Mouse (Mus musculus) kidney, adult 2 months (tissue): ENCODE measurements around the gene Pak7.

ENCODE experiments used
- CTCF ChIP-seq: fragments of 200-500 bp; conservative IDR thresholded peaks from 2 replicates; pipeline ENCODE4 v1.5.1; 2011; ENCODE audit warnings: low read depth, mild to moderate bottlenecking, control low read depth, low read length, moderate library complexity, mixed read lengths; ENCODE audit not compliant: insufficient read depth, insufficient read length
- POLR2A ChIP-seq: fragments of 200-500 bp; IDR thresholded peaks from one replicate; pipeline ENCODE4 v1.6.1; 2011; ENCODE audit warnings: low read depth, low read length, control low read depth

GRCm38 (mm10) chr2:136204034-136204433 lies 183.7 kb downstream of the Pak7 start:
- TF ChIP-seq POLR2A (no peak), CTCF (no peak)
